Mouse (Mus musculus): ENCODE measurements at regions not wholly inside any gene's neighbourhood (a gene's known extent, or its start where the extent isn't known, plus 50 kb on each side); places are given as distances from the start of the nearest gene placed in this dataset.
"Not testable (repeated sequence)": the region's sequence is repeated elsewhere in the genome, so short reads cannot be mapped to it uniquely, and the experiment has no call there.

DNA sequence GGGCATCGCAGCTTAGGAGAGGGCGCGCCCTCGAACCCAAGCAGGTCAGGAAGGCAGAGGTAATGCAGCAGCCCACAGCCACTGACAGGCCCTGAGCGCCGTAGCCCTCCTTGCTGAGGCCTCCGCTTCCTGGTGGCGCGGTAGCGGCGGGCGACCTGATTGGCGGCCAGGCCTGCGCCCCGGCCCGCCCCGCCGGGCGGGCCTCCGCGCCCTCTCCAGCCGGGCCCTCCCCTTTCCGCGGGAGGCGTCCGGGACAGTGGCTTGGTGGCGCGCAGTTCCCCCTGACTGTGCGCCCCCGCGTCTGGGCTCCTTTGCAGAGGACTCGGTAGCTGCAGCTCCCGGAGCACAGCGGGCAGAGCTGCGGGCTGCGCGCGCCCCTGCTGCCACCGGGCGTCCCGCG, 242.1 kb downstream of the Gm21863 start:
- not testable (repeated sequence) for H3K27me3 ChIP-seq (ENCODE audit: insufficient read depth, low read length); H3K4me1 ChIP-seq (replicated peaks; ENCODE audit: low read depth, low read length); H3K36me3 ChIP-seq (ENCODE audit: insufficient read depth, low read length); H3K9me3 ChIP-seq (ENCODE audit: low read length)
- H3K4me3 ChIP-seq (replicated peaks; ENCODE audit: low read length), result peak overlapping the region; percentile 89

DNA sequence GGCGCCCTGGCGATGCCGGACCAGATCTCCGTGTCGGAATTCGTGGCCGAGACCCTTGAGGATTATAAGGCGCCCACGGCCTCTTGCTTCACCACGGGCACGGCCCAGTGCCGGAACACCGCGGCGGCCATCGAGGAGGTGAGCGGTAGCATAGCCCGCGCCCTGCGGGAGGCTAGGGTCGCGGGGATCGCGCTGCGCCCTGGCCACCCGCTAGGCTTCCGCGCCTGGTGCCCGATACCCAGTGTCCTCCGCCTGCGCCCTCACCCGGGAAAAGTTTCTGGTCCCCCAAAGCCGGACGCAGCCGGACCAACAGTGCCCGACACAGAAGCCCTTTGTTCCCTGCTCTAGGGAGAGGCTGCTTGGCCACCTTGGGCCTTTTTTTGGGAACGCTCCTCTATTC, 242.6 kb downstream of the Gm21863 start:
- not testable (repeated sequence) for H3K9me3 ChIP-seq (ENCODE audit: low read length); H3K4me1 ChIP-seq (replicated peaks; ENCODE audit: low read depth, low read length); H3K27me3 ChIP-seq (ENCODE audit: insufficient read depth, low read length); H3K36me3 ChIP-seq (ENCODE audit: insufficient read depth, low read length)
- peak overlapping the region; percentile 89 for H3K4me3 ChIP-seq (replicated peaks; ENCODE audit: low read length)

DNA sequence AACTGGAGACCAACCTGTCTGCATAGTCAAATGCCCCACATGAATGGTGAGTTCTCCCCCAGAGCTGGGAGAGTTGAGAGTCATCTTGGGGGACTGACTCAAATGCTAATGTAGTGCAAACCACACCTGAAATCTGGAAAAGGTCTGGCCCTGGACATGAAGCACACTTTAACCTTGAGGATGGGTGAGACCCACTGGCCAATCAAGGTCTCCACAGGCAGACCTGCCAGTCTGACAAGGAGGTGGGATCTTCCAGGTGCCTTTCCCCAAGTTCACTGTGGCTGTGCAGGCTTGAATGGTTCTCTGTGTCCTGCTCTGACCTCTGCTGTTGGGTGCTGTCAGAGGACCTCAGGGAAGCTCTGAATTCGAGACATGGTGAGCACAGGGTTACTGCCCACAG, 269.6 kb downstream of the Gm21863 start:
- H3K27me3 ChIP-seq (ENCODE audit: insufficient read depth, low read length); H3K4me3 ChIP-seq (replicated peaks; ENCODE audit: low read length): not testable (repeated sequence)
- H3K9me3 ChIP-seq (ENCODE audit: low read length), result peaks cover 75% of the 10 kb centered on the region

DNA sequence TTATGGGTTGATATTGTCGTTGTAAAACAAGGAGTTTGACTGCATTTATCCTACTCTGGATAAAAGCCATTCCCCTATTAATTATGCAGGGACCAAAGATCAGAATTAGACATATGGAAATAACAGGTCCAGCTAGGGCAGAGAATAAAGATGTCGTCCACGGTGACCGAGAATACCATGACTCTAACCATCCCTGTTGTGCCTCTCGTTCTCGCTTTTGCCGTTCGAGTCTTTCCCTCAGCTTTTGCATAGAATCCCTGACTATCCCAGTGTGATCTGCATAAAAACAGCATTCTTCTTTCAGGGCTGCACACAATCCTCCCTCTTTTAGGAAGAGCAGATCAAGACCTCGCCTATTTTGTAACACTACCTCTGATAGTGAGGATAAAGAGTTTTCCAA, 272.5 kb downstream of the Gm21863 start:
- not testable (repeated sequence) for H3K27me3 ChIP-seq (ENCODE audit: insufficient read depth, low read length); H3K4me1 ChIP-seq (replicated peaks; ENCODE audit: low read depth, low read length)
- peaks cover 88% of the 10 kb centered on the region for H3K9me3 ChIP-seq (ENCODE audit: low read length)
- H3K4me3 ChIP-seq (replicated peaks; ENCODE audit: low read length), result peak overlapping the region; percentile 2; the same call in 1 of the 2 replicates
- peaks cover 16% of the 10 kb centered on the region for H3K36me3 ChIP-seq (ENCODE audit: insufficient read depth, low read length)

More for the DNA sequence above, 269.6 kb downstream of the Gm21863 start:
- H3K4me1 ChIP-seq (replicated peaks; ENCODE audit: low read depth, low read length); H3K36me3 ChIP-seq (ENCODE audit: insufficient read depth, low read length): not testable (repeated sequence)

DNA sequence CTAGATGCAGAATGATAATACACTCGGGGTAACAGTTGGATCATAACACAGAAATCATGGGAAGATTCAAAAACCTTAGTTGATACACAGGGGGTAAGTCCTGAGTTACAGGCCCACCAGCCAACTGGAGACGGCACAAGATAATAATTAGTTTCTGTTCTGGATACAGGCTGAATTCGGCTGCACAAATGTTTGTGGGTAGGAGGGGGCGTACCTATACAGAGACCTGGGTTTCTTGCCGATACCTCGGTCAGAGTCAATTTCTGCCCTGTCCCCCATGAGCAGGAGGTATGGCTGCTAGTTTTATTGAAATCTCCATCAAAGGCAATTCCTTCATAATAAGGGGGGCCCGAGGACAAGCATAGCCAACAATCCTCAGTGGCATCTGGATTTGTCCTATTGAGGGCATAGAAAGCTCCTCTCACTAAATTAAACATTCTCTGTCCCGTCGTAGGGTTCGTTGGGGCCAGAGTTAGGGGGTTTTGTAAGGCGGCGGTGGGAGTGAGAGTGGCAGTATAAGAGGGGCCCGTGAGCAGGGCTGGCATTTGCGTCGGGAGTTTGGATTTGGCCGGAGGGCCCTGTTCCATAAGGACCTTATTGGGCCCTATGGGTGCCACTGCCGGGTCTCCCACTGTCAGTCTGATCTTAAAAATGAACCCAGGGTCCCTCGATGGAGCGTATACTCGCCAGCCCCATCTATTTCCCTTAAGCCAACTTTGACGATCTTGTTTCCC, 273.3 kb downstream of the Gm21863 start:
- Histone ChIP-seq H3K36me3 (ENCODE audit: insufficient read depth, low read length) (peaks cover 20% of the 10 kb centered on the region), H3K9me3 (ENCODE audit: low read length) (peaks cover 89% of the 10 kb centered on the region)
- H3K4me1 ChIP-seq (replicated peaks; ENCODE audit: low read depth, low read length); H3K27me3 ChIP-seq (ENCODE audit: insufficient read depth, low read length); H3K4me3 ChIP-seq (replicated peaks; ENCODE audit: low read length): not testable (repeated sequence)

DNA sequence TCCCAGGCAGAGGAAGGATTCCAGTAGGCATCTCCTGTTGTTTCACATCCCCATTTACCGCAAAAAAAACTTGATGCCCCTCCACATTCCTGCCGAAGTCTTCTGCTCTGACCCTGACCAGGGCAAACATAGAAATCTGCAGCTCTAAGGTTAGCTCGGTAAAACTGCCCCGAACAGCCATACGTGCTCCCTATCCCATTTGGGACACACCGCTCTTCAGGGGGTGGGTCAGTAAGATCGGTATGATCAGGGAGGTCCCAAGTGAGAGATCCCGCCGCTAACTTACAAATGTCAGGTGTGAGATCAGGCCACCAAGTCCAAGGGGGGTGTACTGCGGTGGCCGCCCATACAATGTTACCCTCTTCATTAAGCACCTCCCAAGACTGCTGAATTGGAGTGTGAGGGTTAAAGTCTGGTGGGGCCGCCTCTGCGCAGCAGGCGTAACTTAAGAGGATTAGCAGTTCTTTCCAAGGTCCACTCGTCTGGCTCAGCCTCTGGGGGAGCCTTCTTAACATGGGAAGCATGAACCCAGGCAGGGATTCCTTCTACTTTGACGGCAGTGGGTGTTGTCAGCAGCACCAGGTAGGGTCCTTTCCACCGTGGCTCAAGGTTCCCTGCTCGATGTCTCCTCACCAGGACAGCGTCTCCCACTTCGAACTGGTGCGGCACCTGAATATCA, 274.2 kb downstream of the Gm21863 start:
- Histone ChIP-seq H3K36me3 (ENCODE audit: insufficient read depth, low read length) (peaks cover 21% of the 10 kb centered on the region), H3K4me3 (replicated peaks; ENCODE audit: low read length) (0 out of 2 replicates have a peak overlapping the region, but pooled peaks have one; percentile 2), H3K9me3 (ENCODE audit: low read length) (peaks cover 90% of the 10 kb centered on the region)
- H3K4me1 ChIP-seq (replicated peaks; ENCODE audit: low read depth, low read length); H3K27me3 ChIP-seq (ENCODE audit: insufficient read depth, low read length): not testable (repeated sequence)

DNA sequence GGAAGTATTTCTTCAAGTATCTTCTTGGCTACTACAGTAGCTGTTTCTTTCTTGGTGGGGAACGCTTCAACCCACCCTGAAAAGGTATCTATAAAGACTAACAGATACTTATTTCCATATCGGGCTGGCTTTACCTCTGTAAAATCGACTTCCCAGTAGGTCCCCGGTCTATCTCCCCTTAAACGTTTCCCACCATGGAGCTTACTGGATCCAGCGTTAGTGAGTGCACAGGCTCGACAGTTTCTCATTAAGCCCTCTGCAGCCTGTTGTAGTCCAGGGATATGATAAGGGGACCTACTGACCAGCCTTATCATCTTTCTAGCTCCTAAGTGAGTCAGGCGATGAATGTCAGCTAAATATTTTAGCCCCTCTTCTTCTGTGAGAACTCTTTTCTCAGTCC, 275.1 kb downstream of the Gm21863 start:
- Histone ChIP-seq H3K36me3 (ENCODE audit: insufficient read depth, low read length) (peaks cover 28% of the 10 kb centered on the region), H3K9me3 (ENCODE audit: low read length) (peaks cover 89% of the 10 kb centered on the region)
- not testable (repeated sequence) for H3K4me3 ChIP-seq (replicated peaks; ENCODE audit: low read length); H3K4me1 ChIP-seq (replicated peaks; ENCODE audit: low read depth, low read length); H3K27me3 ChIP-seq (ENCODE audit: insufficient read depth, low read length)

DNA sequence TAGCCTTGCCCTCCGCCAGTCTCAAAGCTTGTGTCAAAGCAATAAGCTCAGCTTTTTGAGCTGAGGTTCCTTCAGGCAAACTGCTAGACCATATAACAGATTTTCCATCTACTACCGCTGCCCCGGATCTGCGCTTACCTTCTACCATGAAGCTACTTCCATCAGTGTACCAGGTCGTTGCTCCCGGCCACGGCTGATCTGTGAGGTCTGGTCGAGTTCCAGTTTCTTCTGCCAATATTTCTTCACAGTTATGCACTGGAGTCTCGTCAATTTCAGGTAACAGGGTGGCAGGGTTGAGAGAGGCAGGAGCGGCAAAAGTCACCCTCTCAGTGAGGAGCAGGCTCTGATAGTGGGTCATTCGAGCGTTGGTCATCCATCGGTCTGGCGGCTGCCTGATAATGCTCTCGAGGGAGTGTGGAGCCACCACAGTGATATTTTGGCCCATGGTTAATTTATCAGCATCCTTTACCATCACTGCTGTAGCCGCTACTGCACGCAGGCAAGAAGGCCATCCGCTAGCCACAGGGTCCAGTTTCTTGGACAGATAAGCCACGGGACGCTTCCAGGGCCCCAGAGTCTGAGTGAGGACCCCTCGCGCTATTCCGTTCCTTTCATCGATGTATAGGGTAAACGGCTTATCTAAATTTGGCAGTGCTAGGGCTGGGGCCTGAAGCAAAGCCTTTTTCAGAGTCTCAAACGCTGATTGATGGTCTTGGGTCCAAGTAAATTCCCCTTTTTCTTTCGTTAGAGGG, 276.0 kb downstream of the Gm21863 start:
- Histone ChIP-seq H3K4me1 (replicated peaks; ENCODE audit: low read depth, low read length) (no peaks in the 10 kb centered on the region; the same call in 1 of the 2 replicates), H3K27me3 (ENCODE audit: insufficient read depth, low read length) (0 out of 2 replicates have a peak, but pooled peaks cover 3% of the 10 kb centered on the region), H3K9me3 (ENCODE audit: low read length) (peaks cover 91% of the 10 kb centered on the region), H3K4me3 (replicated peaks; ENCODE audit: low read length) (peak overlapping the region; percentile 0), H3K36me3 (ENCODE audit: insufficient read depth, low read length) (peaks cover 28% of the 10 kb centered on the region)
- no peak for TF ChIP-seq POU5F1 (IDR thresholded peaks at IDR 0.05; ENCODE audit: borderline replicate concordance, low read length)
- TF ChIP-seq NANOG (IDR thresholded peaks at IDR 0.05; ENCODE audit: borderline replicate concordance, low read length), result no peak
- TF ChIP-seq CTCF (conservative IDR thresholded peaks at IDR 0.05; ENCODE audit: low read length), result no peak

DNA sequence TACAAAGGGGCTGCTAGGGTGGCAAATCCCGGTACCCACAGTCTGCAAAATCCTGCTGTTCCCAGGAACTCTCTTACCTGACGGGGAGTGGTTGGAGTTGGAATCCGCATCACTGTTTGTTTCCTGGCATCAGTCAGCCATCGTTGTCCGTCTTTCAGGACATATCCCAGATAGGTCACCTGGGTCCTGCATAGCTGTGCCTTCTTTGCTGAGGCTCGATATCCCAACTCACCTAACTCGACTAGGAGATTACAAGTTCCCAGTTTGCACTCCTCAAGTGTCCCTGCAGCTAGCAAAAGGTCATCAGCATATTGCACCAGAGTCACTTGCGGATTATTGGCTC, 276.6 kb downstream of the Gm21863 start:
- Histone ChIP-seq H3K4me1 (replicated peaks; ENCODE audit: low read depth, low read length) (no peaks in the 10 kb centered on the region; the same call in 1 of the 2 replicates), H3K36me3 (ENCODE audit: insufficient read depth, low read length) (peaks cover 28% of the 10 kb centered on the region)
- no peak for TF ChIP-seq CTCF (conservative IDR thresholded peaks at IDR 0.05; ENCODE audit: low read length)
- 0 out of 2 replicates have a peak, but pooled peaks have one; percentile 11 for TF ChIP-seq NANOG (IDR thresholded peaks at IDR 0.05; ENCODE audit: borderline replicate concordance, low read length)
- no peak for TF ChIP-seq POU5F1 (IDR thresholded peaks at IDR 0.05; ENCODE audit: borderline replicate concordance, low read length)

More for the DNA sequence above, 276.6 kb downstream of the Gm21863 start:
- Histone ChIP-seq H3K4me3 (replicated peaks; ENCODE audit: low read length) (peak overlapping the region; percentile 0; the same call in 1 of the 2 replicates), H3K27me3 (ENCODE audit: insufficient read depth, low read length) (0 out of 2 replicates have a peak, but pooled peaks cover 3% of the 10 kb centered on the region), H3K9me3 (ENCODE audit: low read length) (peaks cover 92% of the 10 kb centered on the region)
